Mouse (Mus musculus) liver, adult 10 weeks (tissue): Measurements from ENCODE around the gene Hils1. TPM values are rescaled to one million over a fixed set of nuclear protein-coding genes. Genes with fewer than 3 reads are reported as not detected.

Experiments
- polyA plus RNA-seq: library from polyadenylated mRNA; stranded (reverse); fragments of 350-450 nt; fragmentation: Illumina TruSeq; extraction: RNeasy Lipid Tissue Mini Kit (QIAGEN cat#74804); gene quantifications from one replicate; pipeline ENCODE4 v1.2.3, GENCODE M21; 2014; ENCODE audit warnings: low read depth, low replicate concordance

Gene Hils1
- not detected for polyA plus RNA-seq

DNA sequence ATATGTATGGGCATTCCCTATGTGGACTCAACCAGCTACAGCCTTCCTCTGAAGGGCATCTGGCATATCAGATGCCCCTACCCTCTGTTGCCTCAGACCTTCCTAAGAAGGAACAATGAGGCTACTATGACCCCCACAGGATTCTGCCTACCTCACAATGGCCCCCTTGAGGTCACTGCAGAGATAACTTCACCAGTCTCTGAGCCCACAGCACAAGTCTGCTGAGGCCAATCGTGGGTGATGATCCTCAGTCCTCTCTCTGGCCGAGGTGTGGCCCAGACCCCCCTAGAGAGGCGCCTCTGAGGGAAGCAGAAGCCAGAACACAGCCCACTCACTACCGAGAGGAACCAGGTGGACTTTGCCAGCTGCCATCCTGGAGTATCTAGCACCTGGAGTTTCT, at the start of gene Hils1:
Hils1 (plus strand) TSS at position 175 of the 400 bp plus-strand sequence.

DNA sequence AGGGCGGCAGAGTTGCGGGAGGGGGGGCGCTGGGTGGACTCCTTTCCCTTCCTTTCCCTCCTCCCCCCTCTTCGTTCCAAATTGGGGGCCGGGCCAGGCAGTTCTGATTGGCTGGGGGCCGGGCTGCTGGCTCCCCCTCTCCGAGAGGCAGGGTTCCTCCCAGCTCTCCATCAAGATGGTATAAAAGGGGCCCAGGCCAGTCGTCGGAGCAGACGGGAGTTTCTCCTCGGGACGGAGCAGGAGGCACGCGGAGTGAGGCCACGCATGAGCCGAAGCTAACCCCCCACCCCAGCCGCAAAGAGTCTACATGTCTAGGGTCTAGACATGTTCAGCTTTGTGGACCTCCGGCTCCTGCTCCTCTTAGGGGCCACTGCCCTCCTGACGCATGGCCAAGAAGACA, 31.3 kb upstream of the Hils1 start, which contains the start of gene Col1a1:
Col1a1 (plus strand) TSS at position 180 of the 400 bp plus-strand sequence.

DNA sequence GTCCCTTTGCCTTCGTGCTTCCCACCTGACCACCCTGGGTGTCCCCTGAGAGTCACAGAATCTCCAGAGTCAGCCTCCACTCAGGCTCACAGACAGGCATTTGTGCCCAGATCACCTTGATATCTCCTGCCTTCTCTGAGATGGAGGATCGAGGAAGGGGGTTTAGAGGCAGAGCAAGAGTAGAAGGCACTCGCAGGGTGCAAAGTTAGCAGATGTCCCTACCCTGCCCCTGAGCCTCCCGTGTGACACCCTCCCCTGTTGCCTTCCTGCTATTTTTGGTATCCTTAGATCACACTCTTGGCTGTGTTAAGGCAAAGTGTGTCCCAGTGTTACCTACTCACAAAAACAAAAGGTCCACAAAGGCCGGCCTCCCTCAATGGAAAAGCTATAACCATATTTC, 8.8 kb downstream of the Hils1 start, which contains the start of gene Sgca:
Sgca (minus strand) TSS at position 129 of the 400 bp plus-strand sequence.

DNA sequence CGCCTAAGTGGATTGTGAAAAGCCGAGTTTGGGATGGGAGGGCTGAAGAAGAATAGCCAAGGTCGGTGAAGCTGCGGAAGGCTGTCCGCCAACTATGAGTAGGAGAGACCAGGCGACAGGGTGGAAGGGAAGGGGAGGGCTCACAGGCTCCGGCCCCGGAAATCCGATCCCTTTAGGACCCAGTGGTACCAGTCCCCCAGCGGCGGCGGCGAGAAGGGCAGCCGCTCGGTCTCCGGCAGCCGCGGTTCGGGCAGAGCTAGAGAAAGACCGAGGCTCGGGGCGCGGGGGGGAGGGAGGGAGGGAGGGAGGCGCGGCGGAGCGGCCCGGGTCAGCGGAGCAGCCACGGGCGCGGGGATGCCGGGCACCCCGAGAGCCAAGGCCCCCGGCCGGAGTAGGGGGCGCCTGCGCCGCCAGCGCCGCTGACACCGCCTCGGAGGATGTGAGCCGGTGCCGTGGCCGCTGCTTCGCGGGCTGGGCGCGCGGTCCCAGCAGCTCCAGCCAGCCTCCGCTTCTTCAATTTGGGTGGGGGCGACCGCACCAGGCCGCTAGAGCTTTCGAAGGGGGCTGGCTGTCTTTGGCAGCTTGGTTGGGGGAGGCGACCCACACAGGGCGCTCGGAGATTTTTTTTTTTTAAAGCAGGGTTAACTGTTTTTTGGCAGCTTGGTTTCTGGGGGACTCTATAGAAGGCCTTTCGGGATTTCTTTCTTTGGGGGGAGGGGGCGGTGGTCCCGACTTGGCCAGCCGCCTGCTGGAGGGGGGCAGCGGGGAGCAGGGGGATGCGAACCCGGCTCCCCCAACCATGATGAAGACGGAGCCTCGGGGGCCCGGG, 23.6 kb downstream of the Hils1 start, which contains the start of gene Ppp1r9b:
Ppp1r9b (plus strand) TSS at position 287 of the 829 bp plus-strand sequence.

DNA sequence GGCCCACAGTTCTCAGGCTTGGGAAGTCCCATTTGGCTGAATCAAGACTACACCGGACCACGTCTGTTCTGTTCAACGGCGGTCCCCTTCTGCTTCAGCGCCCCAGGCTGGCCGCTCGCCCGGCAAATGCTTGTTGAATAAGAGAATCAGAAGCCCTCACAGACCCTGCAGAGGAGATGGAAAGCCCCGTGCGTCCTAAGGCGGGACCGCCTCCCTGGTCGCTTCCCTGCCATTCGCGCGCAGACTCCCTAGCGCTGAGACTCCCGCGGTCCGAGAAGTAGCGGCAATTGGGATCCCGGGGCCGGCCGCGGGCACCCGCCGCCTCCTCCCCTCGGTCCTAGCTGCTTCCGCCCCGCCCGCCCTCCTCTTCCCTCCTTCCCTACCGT, 42.2 kb downstream of the Hils1 start, which contains the start of gene Samd14:
Samd14 (plus strand) TSS at position 251 of the 386 bp plus-strand sequence.

Other genes starting within 250 kb of the Hils1 start
- not detected for gene Cdc34b, start 225.8 kb upstream of the Hils1 start, polyA plus RNA-seq
- gene Tmem92, start 184.9 kb upstream of the Hils1 start, polyA plus RNA-seq, result not detected
- gene Col1a1, start 31.4 kb upstream of the Hils1 start, polyA plus RNA-seq, result 0.66 TPM
- gene Sgca, start 8.7 kb downstream of the Hils1 start, polyA plus RNA-seq, result not detected
- gene Ppp1r9b, start 23.4 kb downstream of the Hils1 start, polyA plus RNA-seq, result 0.93 TPM
- gene Samd14, start 42.3 kb downstream of the Hils1 start, polyA plus RNA-seq, result not detected
- gene Pdk2, start 73.8 kb downstream of the Hils1 start, polyA plus RNA-seq, result 12.4 TPM
- gene Itga3, start 109.2 kb downstream of the Hils1 start, polyA plus RNA-seq, result 0.53 TPM
- gene Dlx3, start 152.5 kb downstream of the Hils1 start, polyA plus RNA-seq, result not detected
- gene Dlx4, start 178.7 kb downstream of the Hils1 start, polyA plus RNA-seq, result 0.24 TPM